9 mouse cellular contexts compared by ENCODE assay signal in the genomic region with DNA sequence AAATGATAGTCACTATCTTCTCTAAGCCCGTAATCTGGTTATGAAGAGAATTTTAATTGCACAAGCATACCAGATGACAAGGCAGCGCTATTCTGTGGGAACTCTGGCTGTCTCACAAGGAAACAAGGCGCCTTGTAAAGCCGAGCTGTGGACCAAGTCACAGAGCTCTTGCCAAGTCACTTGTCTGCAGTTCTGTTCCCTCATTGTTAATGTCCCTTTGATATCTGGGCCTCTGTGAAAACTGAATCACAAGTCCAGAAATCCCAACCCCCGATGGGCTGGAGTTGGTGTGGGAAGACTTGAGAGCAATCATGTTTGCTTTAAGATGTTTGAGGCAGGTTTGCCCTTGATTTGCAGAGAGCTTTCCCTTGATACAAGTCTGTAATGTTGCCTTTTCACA. TPM values are rescaled to one million over a fixed set of nuclear protein-coding genes. Genes with fewer than 3 reads are reported as not detected.
DNase-seq lines count a peak whose midpoint lies in the region; ATAC-seq and TF ChIP-seq lines count a peak whose summit lies in the region.
"Had no signal": no experiment of that assay in that cellular context is flagged by ENCODE, and none has a peak within 500 bp of the region (broad histone marks: within the 10 kb centered on the region; RNA-seq: fewer than 3 reads in every experiment).

No protein-coding gene starts in this region.

- no peaks in the 10 kb centered on the region for H3K4me1 ChIP-seq in hindbrain, embryonic 16.5 days (ENCODE audit: control insufficient read depth, insufficient read depth, low read depth, low read length)
- no peaks in the 10 kb centered on the region for H3K4me1 ChIP-seq in hindbrain, embryonic 11.5 days (replicated peaks; ENCODE audit: control insufficient read depth, insufficient read depth, low read length)
- H3K4me1 ChIP-seq in intestine, embryonic 14.5 days (replicated peaks; ENCODE audit: control insufficient read depth, insufficient read depth, low read length) = peaks cover 13% of the 10 kb centered on the region
- H3K4me1 ChIP-seq in small intestine, adult 2 months (ENCODE audit: control insufficient read depth, insufficient read depth, insufficient read length, low read length) = peaks cover 29% of the 10 kb centered on the region; the same call in 1 of the 2 replicates

- no peak for TF ChIP-seq CTCF in small intestine, adult 2 months (IDR thresholded peaks at IDR 0.05; ENCODE audit: extremely low read depth, insufficient read length, insufficient replicate concordance, low read depth, low read length)

- H3K9ac ChIP-seq in hindbrain, embryonic 16.5 days (ENCODE audit: low read depth, low read length) = no peak overlapping the region
- no peak overlapping the region for H3K9ac ChIP-seq in hindbrain, embryonic 11.5 days (ENCODE audit: low read depth, low read length)
- H3K9ac ChIP-seq in intestine, embryonic 14.5 days (ENCODE audit: low read length) = no peak overlapping the region

- H3K4me2 ChIP-seq in hindbrain, embryonic 16.5 days (ENCODE audit: low read length) = no peak overlapping the region
- no peak overlapping the region for H3K4me2 ChIP-seq in hindbrain, embryonic 11.5 days (replicated peaks; ENCODE audit: low read depth, low read length)
- H3K4me2 ChIP-seq in intestine, embryonic 14.5 days (ENCODE audit: low read length) = no peak overlapping the region

- H3K36me3 ChIP-seq in hindbrain, embryonic 16.5 days (ENCODE audit: control insufficient read depth, insufficient read depth, low read length) = no peaks in the 10 kb centered on the region
- no peaks in the 10 kb centered on the region for H3K36me3 ChIP-seq in hindbrain, embryonic 11.5 days (ENCODE audit: control insufficient read depth, insufficient read depth, low read length)
- H3K36me3 ChIP-seq in intestine, embryonic 14.5 days (ENCODE audit: control insufficient read depth, insufficient read depth, low read length) = 0 out of 2 replicates have a peak, but pooled peaks cover 3% of the 10 kb centered on the region
- no peaks in the 10 kb centered on the region for H3K36me3 ChIP-seq in small intestine, adult 2 months (ENCODE audit: control insufficient read depth, insufficient read depth, low read length)

- no peak overlapping the region for H3K4me3 ChIP-seq in hindbrain, embryonic 16.5 days (ENCODE audit: low read length)
- H3K4me3 ChIP-seq in hindbrain, embryonic 11.5 days (ENCODE audit: low read depth, low read length) = no peak overlapping the region
- no peak overlapping the region for H3K4me3 ChIP-seq in intestine, embryonic 14.5 days (ENCODE audit: low read depth, low read length)
- no peak overlapping the region for H3K4me3 ChIP-seq in small intestine, adult 2 months (ENCODE audit: low read depth, low read length)

- TF ChIP-seq POLR2A in small intestine, adult 2 months (IDR thresholded peaks at IDR 0.05; ENCODE audit: low read depth, low read length) = no peak

- no peaks in the 10 kb centered on the region for H3K9me3 ChIP-seq in hindbrain, embryonic 16.5 days (ENCODE audit: control insufficient read depth, low read length)
- H3K9me3 ChIP-seq in hindbrain, embryonic 11.5 days (ENCODE audit: control insufficient read depth, low read length) = no peaks in the 10 kb centered on the region
- H3K9me3 ChIP-seq in intestine, embryonic 14.5 days (ENCODE audit: control insufficient read depth, low read length) = no peaks in the 10 kb centered on the region

- no peaks in the 10 kb centered on the region for H3K27me3 ChIP-seq in hindbrain, embryonic 16.5 days (replicated peaks; ENCODE audit: control insufficient read depth, insufficient read depth, low read length)
- H3K27me3 ChIP-seq in hindbrain, embryonic 11.5 days (ENCODE audit: control insufficient read depth, insufficient read depth, low read length) = no peaks in the 10 kb centered on the region
- no peaks in the 10 kb centered on the region for H3K27me3 ChIP-seq in intestine, embryonic 14.5 days (replicated peaks; ENCODE audit: control insufficient read depth, insufficient read depth, low read length)
- H3K27me3 ChIP-seq in small intestine, adult 2 months (ENCODE audit: control insufficient read depth, insufficient read depth, low read length) = no peaks in the 10 kb centered on the region

- H3K27ac ChIP-seq in hindbrain, embryonic 16.5 days (ENCODE audit: low read depth, low read length) = peak overlapping the region; percentile 55; the same call in 1 of the 2 replicates
- no peak overlapping the region for H3K27ac ChIP-seq in hindbrain, embryonic 11.5 days (ENCODE audit: low read depth, low read length)
- 0 out of 2 replicates have a peak overlapping the region, but pooled peaks have one; percentile 2 for H3K27ac ChIP-seq in intestine, embryonic 14.5 days (ENCODE audit: low read depth)
- H3K27ac ChIP-seq in small intestine, adult 2 months (ENCODE audit: insufficient read depth, low read depth, low read length) = peak overlapping the region; percentile 86; the same call in 1 of the 2 replicates

- no peak for DNase-seq in hindbrain, embryonic 11.5 days (ENCODE audit: low spot score)
- DNase-seq in lung, postnatal 14 days = peak; percentile 19
- no peak for DNase-seq in lung, postnatal 25 days (ENCODE audit: low spot score)
- DNase-seq in intestine, embryonic 14.5 days (ENCODE audit: low spot score) = no peak
- no peak for DNase-seq in cerebellum, adult 8-10 months
- DNase-seq: thymus, adult 2 months had no signal

- peak; percentile 53; the same call in 1 of the 2 replicates for ATAC-seq in hindbrain, embryonic 16.5 days
- no peak for ATAC-seq in hindbrain, embryonic 11.5 days (ENCODE audit: low FRiP score)
- ATAC-seq in intestine, embryonic 14.5 days (replicated peaks; ENCODE audit: low FRiP score, low TSS enrichment, low read depth) = no peak
- ATAC-seq: activated CD4-positive, CD25-positive, alpha-beta regulatory T cell, adult 4 months had no signal

- 50% methylated on average over 5 of the region's 5 CpGs for WGBS in hindbrain, embryonic 16.5 days
- WGBS in hindbrain, embryonic 11.5 days = 83% methylated on average over 5 of the region's 5 CpGs
- 78% methylated on average over 5 of the region's 5 CpGs for WGBS in intestine, embryonic 14.5 days
- 23% methylated on average over 5 of the region's 5 CpGs for WGBS in small intestine, adult 2 months

RNA-seq across cellular contexts. Expression of gene Blzf1, which starts 13.4 kb away (rescaled TPM):
- polyA plus RNA-seq in hindbrain, embryonic 16.5 days (2015; fragmentation: Nextera tagmentation; extraction: Ambion mirVana) = 29.4 and 31.3 TPM in 2 replicates
- 28.8 and 30.8 TPM in 2 replicates for polyA plus RNA-seq in hindbrain, embryonic 11.5 days (2014; fragmentation: Nextera tagmentation; extraction: Ambion mirVana)
- 22.9 and 23.5 TPM in 2 replicates for polyA plus RNA-seq in intestine, embryonic 14.5 days (2014; fragmentation: Nextera tagmentation; extraction: Ambion mirVana)
- 0.86 and 1.1 TPM in 2 replicates for polyA plus RNA-seq in small intestine, adult 2 months (2012; rRNA removed)

RNA-seq across cellular contexts. Expression of gene Nme7, which starts 16.8 kb away (rescaled TPM):
- polyA plus RNA-seq in hindbrain, embryonic 16.5 days (2015; fragmentation: Nextera tagmentation; extraction: Ambion mirVana) = 32.0 and 35.8 TPM in 2 replicates
- 30.4 and 32.8 TPM in 2 replicates for polyA plus RNA-seq in hindbrain, embryonic 11.5 days (2014; fragmentation: Nextera tagmentation; extraction: Ambion mirVana)
- 34.5 and 37.2 TPM in 2 replicates for polyA plus RNA-seq in intestine, embryonic 14.5 days (2014; fragmentation: Nextera tagmentation; extraction: Ambion mirVana)
- polyA plus RNA-seq in small intestine, adult 2 months (2012; rRNA removed) = 1.6 and 1.9 TPM in 2 replicates

RNA-seq across cellular contexts. Expression of gene Ccdc181, which starts 45.3 kb away (rescaled TPM):
- 23.9 and 26.4 TPM in 2 replicates for polyA plus RNA-seq in hindbrain, embryonic 16.5 days (2015; fragmentation: Nextera tagmentation; extraction: Ambion mirVana)
- 16.3 and 18.1 TPM in 2 replicates for polyA plus RNA-seq in hindbrain, embryonic 11.5 days (2014; fragmentation: Nextera tagmentation; extraction: Ambion mirVana)
- polyA plus RNA-seq in intestine, embryonic 14.5 days (2014; fragmentation: Nextera tagmentation; extraction: Ambion mirVana) = 9.5 and 10.3 TPM in 2 replicates
- polyA plus RNA-seq in small intestine, adult 2 months (2012; rRNA removed) = 0.51 and 1.4 TPM in 2 replicates

Comparison
In these comparisons a context has a peak if more than half of its experiments do, and no peak if none do; other contexts are left out.
1. RNA of gene Blzf1, which starts 13.4 kb away (polyA plus RNA-seq): 29.4 to 31.3 TPM in hindbrain, embryonic 16.5 days, 28.8 to 30.8 TPM in hindbrain, embryonic 11.5 days and 22.9 to 23.5 TPM in intestine, embryonic 14.5 days; 0.86 to 1.1 TPM in small intestine, adult 2 months; every median in the first group is over 10 times any median in the second.
2. RNA of gene Nme7, which starts 16.8 kb away (polyA plus RNA-seq): 32.0 to 35.8 TPM in hindbrain, embryonic 16.5 days, 34.5 to 37.2 TPM in intestine, embryonic 14.5 days and 30.4 to 32.8 TPM in hindbrain, embryonic 11.5 days; 1.6 to 1.9 TPM in small intestine, adult 2 months; every median in the first group is over 10 times any median in the second.